Mouse (Mus musculus): ENCODE results near the gene Gm42906.

GRCm38 (mm10) chr5:151018959-151019358 lies 409.0 kb downstream of the Gm42906 start:
- TF ChIP-seq CTCF (IDR thresholded peaks at IDR 0.05; ENCODE audit: insufficient read depth, low read depth, low read length) (no peak), POLR2A (IDR thresholded peaks at IDR 0.05; ENCODE audit: insufficient read depth, low read depth, low read length) (no peak)

Measured in olfactory bulb, adult 2 months (tissue).